Mouse (Mus musculus) MEL (cell line): ENCODE data around the gene Atp1a1. TPM values are rescaled to one million over a fixed set of nuclear protein-coding genes. Genes with fewer than 3 reads are reported as not detected.

ENCODE experiments used
- DNase-seq: peaks from one replicate; pipeline ENCODE4 v3.0.0; 2011; ENCODE audit warnings: low read depth, low spot score
- H3K27ac ChIP-seq: 2 replicates; pipeline ENCODE4 v1.5.1; 2012; ENCODE audit warnings: low read depth, mild to moderate bottlenecking, control low read depth, low read length, moderate library complexity; ENCODE audit not compliant: control insufficient read depth
- H3K27me3 ChIP-seq, 2 experiments: fragments of 150-350 bp in 1 of 2; sonication (generic) in 1 of 2; 2 replicates each; pipeline ENCODE4 v1.6.1; 2012; ENCODE audit warnings: low read length in 2 of 2, mild to moderate bottlenecking in 2 of 2, improper control_type of control experiment in 1 of 2, moderate library complexity in 1 of 2; ENCODE audit not compliant: insufficient read depth in 2 of 2, control insufficient read depth in 1 of 2
- H3K36me3 ChIP-seq, 2 experiments: 2 replicates each; pipeline ENCODE4 v1.6.1; 2012 to 2014; ENCODE audit warnings: low read length in 2 of 2, improper control_type of control experiment in 1 of 2, inconsistent platforms in 1 of 2, mild to moderate bottlenecking in 1 of 2; ENCODE audit not compliant: insufficient read depth in 2 of 2, control insufficient read depth in 1 of 2
- H3K4me1 ChIP-seq, 2 experiments: fragments of 150-350 bp in 1 of 2; sonication (generic) in 1 of 2; 2 replicates each; pipeline ENCODE4 v1.6.1; 2012; ENCODE audit warnings: low read length in 2 of 2, improper control_type of control experiment in 1 of 2, mild to moderate bottlenecking in 1 of 2; ENCODE audit not compliant: insufficient read depth in 2 of 2, control insufficient read depth in 1 of 2
- H3K4me3 ChIP-seq, 2 experiments: fragments of 150-350 bp in 1 of 2; sonication (generic) in 1 of 2; 2 replicates each; pipeline ENCODE4 v1.5.1; 2012; ENCODE audit warnings: low read depth in 2 of 2, low read length in 2 of 2, mild to moderate bottlenecking in 2 of 2, moderate library complexity in 2 of 2, control low read depth in 1 of 2, improper control_type of control experiment in 1 of 2; ENCODE audit not compliant: control insufficient read depth in 1 of 2, insufficient read depth in 1 of 2
- H3K79me2 ChIP-seq: 2 replicates; pipeline ENCODE4 v1.6.1; 2012; ENCODE audit warnings: mild to moderate bottlenecking, low read length, moderate library complexity; ENCODE audit not compliant: control insufficient read depth, poor library complexity, insufficient read depth
- H3K9ac ChIP-seq: 2 replicates; pipeline ENCODE4 v1.6.1; 2012; ENCODE audit warnings: low read depth, mild to moderate bottlenecking, control low read depth, low read length, moderate library complexity; ENCODE audit not compliant: control insufficient read depth, poor library complexity, severe bottlenecking
- H3K9me3 ChIP-seq: fragments of 150-350 bp; sonication (generic); replicated peaks from 2 replicates; pipeline ENCODE4 v1.6.1; 2012; ENCODE audit warnings: mild to moderate bottlenecking, low read length, improper control_type of control experiment, moderate library complexity; ENCODE audit not compliant: insufficient read depth
- BHLHE40 ChIP-seq: IDR thresholded peaks from 2 replicates; pipeline ENCODE4 v1.6.1; 2012; ENCODE audit warnings: low read depth, mild to moderate bottlenecking, inconsistent platforms, low read length, improper control_type of control experiment, borderline replicate concordance
- ELF1 ChIP-seq: IDR thresholded peaks from 2 replicates; pipeline ENCODE4 v1.6.1; 2014; ENCODE audit warnings: low read depth, mild to moderate bottlenecking, inconsistent platforms, low read length, improper control_type of control experiment, moderate library complexity
- GABPA ChIP-seq: IDR thresholded peaks from 2 replicates; pipeline ENCODE4 v1.6.1; 2012; ENCODE audit warnings: low read depth, mild to moderate bottlenecking, inconsistent platforms, low read length, improper control_type of control experiment, moderate library complexity
- GATA1 ChIP-seq: IDR thresholded peaks from 2 replicates; pipeline ENCODE4 v1.6.1; 2011; ENCODE audit warnings: low read depth, low read length, improper control_type of control experiment
- HCFC1 ChIP-seq: IDR thresholded peaks from 2 replicates; pipeline ENCODE4 v1.6.1; 2012; ENCODE audit warnings: low read depth, mild to moderate bottlenecking, inconsistent platforms, low read length, improper control_type of control experiment, moderate library complexity
- MAX ChIP-seq: IDR thresholded peaks from 2 replicates; pipeline ENCODE4 v1.6.1; 2011; ENCODE audit warnings: low read length, improper control_type of control experiment
- MXI1 ChIP-seq: IDR thresholded peaks from 2 replicates; pipeline ENCODE4 v1.6.1; 2011; ENCODE audit warnings: mild to moderate bottlenecking, low read depth, low read length, improper control_type of control experiment
- MYB ChIP-seq: IDR thresholded peaks from 2 replicates; pipeline ENCODE4 v1.6.1; 2011; ENCODE audit warnings: mild to moderate bottlenecking, low read depth, low read length, improper control_type of control experiment
- MYC ChIP-seq: IDR thresholded peaks from 2 replicates; pipeline ENCODE4 v1.6.1; 2011; ENCODE audit warnings: low read depth, mild to moderate bottlenecking, low read length, improper control_type of control experiment, moderate library complexity
- NELFE ChIP-seq: IDR thresholded peaks from 2 replicates; pipeline ENCODE4 v1.6.1; 2011; ENCODE audit warnings: low read depth, low read length, improper control_type of control experiment
- NRF1 ChIP-seq: IDR thresholded peaks from 2 replicates; pipeline ENCODE4 v1.6.1; 2014; ENCODE audit warnings: low read depth, mild to moderate bottlenecking, inconsistent platforms, low read length, improper control_type of control experiment, moderate library complexity; ENCODE audit not compliant: poor library complexity, insufficient read depth, severe bottlenecking
- POLR2A ChIP-seq, 2 experiments: IDR thresholded peaks; 2 replicates each; pipeline ENCODE4 v1.6.1; 2011 to 2012; ENCODE audit warnings: low read length in 2 of 2, mild to moderate bottlenecking in 2 of 2, control low read depth in 1 of 2, improper control_type of control experiment in 1 of 2, low read depth in 1 of 2, moderate library complexity in 1 of 2; ENCODE audit not compliant: control insufficient read depth in 1 of 2, insufficient read depth in 1 of 2, poor library complexity in 1 of 2
- POLR2AphosphoS2 ChIP-seq: IDR thresholded peaks from 2 replicates; pipeline ENCODE4 v1.6.1; 2011; ENCODE audit warnings: low read length, improper control_type of control experiment
- POLR2AphosphoS5 ChIP-seq: IDR thresholded peaks from 2 replicates; pipeline ENCODE4 v1.6.1; 2012; ENCODE audit warnings: low read depth, borderline replicate concordance, mild to moderate bottlenecking, inconsistent platforms, low read length, moderate library complexity, mixed read lengths
- RAD21 ChIP-seq: IDR thresholded peaks from 2 replicates; pipeline ENCODE4 v1.6.1; 2011; ENCODE audit warnings: mild to moderate bottlenecking, low read depth, low read length, improper control_type of control experiment
- SIN3A ChIP-seq: IDR thresholded peaks from 2 replicates; pipeline ENCODE4 v1.6.1; 2012; ENCODE audit warnings: low read length, improper control_type of control experiment, inconsistent platforms
- TBP ChIP-seq: IDR thresholded peaks from 2 replicates; pipeline ENCODE4 v1.8.0; 2011; ENCODE audit warnings: low read depth, low read length, improper control_type of control experiment
- TCF12 ChIP-seq: IDR thresholded peaks from 2 replicates; pipeline ENCODE4 v1.6.1; 2014; ENCODE audit warnings: low read depth, mild to moderate bottlenecking, inconsistent platforms, low read length, improper control_type of control experiment, moderate library complexity
- UBTF ChIP-seq: IDR thresholded peaks from 2 replicates; pipeline ENCODE4 v1.6.1; 2012; ENCODE audit warnings: low read depth, mild to moderate bottlenecking, inconsistent platforms, low read length, improper control_type of control experiment, moderate library complexity, borderline replicate concordance; ENCODE audit not compliant: insufficient read depth
- USF1 ChIP-seq: IDR thresholded peaks from 2 replicates; pipeline ENCODE4 v1.6.1; 2014; ENCODE audit warnings: low read depth, mild to moderate bottlenecking, inconsistent platforms, low read length, improper control_type of control experiment, moderate library complexity
- USF2 ChIP-seq, 2 experiments: IDR thresholded peaks; 2 replicates each; pipeline ENCODE4 v1.6.1; 2011 to 2012; ENCODE audit warnings: improper control_type of control experiment in 2 of 2, low read length in 2 of 2, borderline replicate concordance in 1 of 2, inconsistent platforms in 1 of 2, low read depth in 1 of 2, mild to moderate bottlenecking in 1 of 2; ENCODE audit not compliant: insufficient read depth in 1 of 2
- ZKSCAN1 ChIP-seq: IDR thresholded peaks from 2 replicates; pipeline ENCODE4 v1.6.1; 2012; ENCODE audit warnings: low read depth, mild to moderate bottlenecking, inconsistent platforms, low read length, improper control_type of control experiment, moderate library complexity
- ZMIZ1 ChIP-seq: IDR thresholded peaks from 2 replicates; pipeline ENCODE4 v1.6.1; 2012; ENCODE audit warnings: low read depth, mild to moderate bottlenecking, inconsistent platforms, low read length, improper control_type of control experiment, moderate library complexity
- ZNF384 ChIP-seq: IDR thresholded peaks from 2 replicates; pipeline ENCODE4 v1.6.1; 2012; ENCODE audit warnings: low read depth, mild to moderate bottlenecking, inconsistent platforms, low read length, improper control_type of control experiment
- polyA plus RNA-seq, 2 experiments: library from polyadenylated mRNA; stranded (reverse) in 1 of 2; unstranded in 1 of 2; fragments of >175 nt in 1 of 2; fragments of >200 nt in 1 of 2; gene quantifications; 2 replicates each; pipeline versions ENCODE4 v1.2.1 to v1.2.4; 2012; ENCODE audit warnings: low replicate concordance in 2 of 2, low read depth in 1 of 2; ENCODE audit not compliant: insufficient read length in 2 of 2, insufficient read depth in 1 of 2, missing spikeins in 1 of 2
- total RNA-seq: library from RNA; depleted of rRNA; stranded (reverse); fragments of 300-350 nt; gene quantifications from 2 replicates; pipeline ENCODE4 v1.2.3, GENCODE M21; 2012; rRNA removed

Gene Atp1a1
- total RNA-seq (136 and 138 TPM in 2 replicates), polyA plus RNA-seq (100 to 1,000 TPM in 1 of 2 experiments, not detected in 1; 174 TPM)

DNA sequence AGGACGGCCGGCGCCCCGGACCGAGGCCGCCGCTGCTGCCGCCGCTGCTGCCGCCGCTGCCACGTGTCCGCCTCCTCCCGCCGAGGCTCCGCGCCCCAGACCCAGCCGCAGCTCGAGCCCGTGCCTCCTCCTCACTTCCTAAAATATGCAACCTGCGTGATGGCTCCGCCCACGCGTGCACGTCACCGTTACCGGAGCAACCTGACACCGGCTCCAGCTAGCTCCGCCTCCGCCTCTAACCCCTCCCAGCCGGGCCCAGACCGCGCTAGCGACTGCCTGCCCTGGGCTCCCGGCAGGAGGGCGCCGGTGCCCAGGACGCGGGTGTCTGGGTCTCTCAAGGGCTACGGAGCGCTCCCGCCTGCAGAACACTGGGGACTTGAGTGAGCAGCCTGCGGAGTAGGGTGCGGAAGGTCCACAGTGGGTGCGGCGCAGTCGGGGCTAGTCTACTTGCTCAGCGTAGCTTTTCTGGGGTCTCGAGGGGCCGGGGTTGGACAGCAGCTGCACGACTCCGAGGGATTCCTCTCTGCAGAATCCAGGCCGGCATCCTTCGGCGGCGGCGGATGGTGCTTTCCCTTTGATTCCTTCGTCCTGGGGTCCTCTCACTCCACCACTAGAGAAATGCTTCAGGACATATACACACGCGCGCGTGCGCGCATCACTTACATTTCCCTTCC is at the start of gene Atp1a1:
TSS of gene Atp1a1 (minus strand) at position 135 of the 674 bp plus-strand sequence.
- Histone ChIP-seq H3K4me1 (peaks cover 3 to 20% of the 10 kb centered on the region in 2 experiments; a peak in 3 of 4 replicates), H3K27me3 (peaks cover 0 to 3% of the 10 kb centered on the region in 2 experiments; a peak in 1 of 4 replicates), H3K4me3 (peak within 1 kb of the TSS; percentile 81 to 88), H3K9ac (peak within 1 kb of the TSS; percentile 97), H3K27ac (peak within 1 kb of the TSS; percentile 52), H3K9me3 (no peaks in the 10 kb centered on the region)
- DNase-seq = peak; percentile 96
- TF ChIP-seq MXI1 (peak; percentile 92), TCF12 (peak; percentile 42; the same call in 1 of the 2 replicates), UBTF (no peak), USF1 (peak; percentile 43; the same call in 1 of the 2 replicates), RAD21 (no peak), MAX (peak; percentile 81), MYB (no peak), TBP (peak; percentile 86; the same call in 1 of the 2 replicates), GABPA (no peak), POLR2AphosphoS2 (no peak; the same call in none of the 2 replicates), SIN3A (peak; percentile 77), BHLHE40 (0 out of 2 replicates have a peak, but pooled peaks have one; percentile 15), POLR2A (IDR thresholded peaks at IDR 0.05; ENCODE audit: control insufficient read depth in 1 of 2, insufficient read depth in 1 of 2, low read depth in 1 of 2, low read length in 2 of 2, poor library complexity in 1 of 2) (peak; percentile 93 to 97), POLR2AphosphoS5 (0 out of 2 replicates have a peak, but pooled peaks have one; percentile 27), NELFE (peak; percentile 91), NRF1 (peak; percentile 39; the same call in 1 of the 2 replicates), GATA1 (no peak), HCFC1 (0 out of 2 replicates have a peak, but pooled peaks have one; percentile 43), USF2 (IDR thresholded peaks at IDR 0.05; ENCODE audit: borderline replicate concordance in 1 of 2, insufficient read depth in 1 of 2, low read depth in 1 of 2, low read length in 2 of 2) (no peak), ZNF384 (no peak), MYC (no peak), ZKSCAN1 (no peak), ELF1 (peak; percentile 52), ZMIZ1 (peak; percentile 93)
- TF ChIP-seq, all 39 proteins: peak for 14
- Histone ChIP-seq H3K79me2 (peaks cover 18% of the 10 kb centered on the region), H3K36me3 (peaks cover 0 to 35% of the 10 kb centered on the region in 2 experiments; a peak in 2 of 4 replicates)
